Mouse (Mus musculus) hindbrain, postnatal 0 days (tissue): ENCODE data around the gene Twf2. TPM values are rescaled to one million over a fixed set of nuclear protein-coding genes. Genes with fewer than 3 reads are reported as not detected.
A peak's percentile ranks its signal among the peaks of the same experiment; 100 is the strongest.

ENCODE experiments used
- ATAC-seq: fragments of 200-750 bp; cut with Nextera tagmentation; 2 replicates; pipeline ENCODE4 v1.8.0; 2017; ENCODE audit warnings: mild to moderate bottlenecking, moderate TSS enrichment, moderate library complexity
- DNase-seq: peaks from one replicate; pipeline ENCODE4 v3.0.0-alpha.2; 2015; ENCODE audit warnings: low spot score
- H3K27ac ChIP-seq: fragments of 300-500 bp; sonication (generic); 2 replicates; pipeline ENCODE4 v1.5.1; 2014; ENCODE audit warnings: mild to moderate bottlenecking
- H3K27me3 ChIP-seq: fragments of 300-500 bp; sonication (generic); 2 replicates; pipeline ENCODE4 v1.6.1; 2014; ENCODE audit warnings: low read length, mixed read lengths; ENCODE audit not compliant: insufficient read depth
- H3K36me3 ChIP-seq: fragments of 300-500 bp; sonication (generic); 2 replicates; pipeline ENCODE4 v1.6.1; 2014; ENCODE audit warnings: low read length, mixed read lengths; ENCODE audit not compliant: insufficient read depth
- H3K4me1 ChIP-seq: fragments of 300-500 bp; sonication (generic); 2 replicates; pipeline ENCODE4 v1.6.1; 2014; ENCODE audit warnings: antibody characterized with exemption, low read length, mixed read lengths; ENCODE audit not compliant: insufficient read depth
- H3K4me2 ChIP-seq: fragments of 300-500 bp; sonication (generic); 2 replicates; pipeline ENCODE4 v1.6.1; 2014; ENCODE audit warnings: low read depth, mild to moderate bottlenecking, low read length, moderate library complexity, mixed read lengths
- H3K4me3 ChIP-seq: fragments of 300-500 bp; sonication (generic); 2 replicates; pipeline ENCODE4 v1.5.1; 2014; ENCODE audit warnings: low read length
- H3K9ac ChIP-seq: fragments of 300-500 bp; sonication (generic); replicated peaks from 2 replicates; pipeline ENCODE4 v1.6.1; 2014; ENCODE audit warnings: mild to moderate bottlenecking, low read length, moderate library complexity, mixed read lengths
- H3K9me3 ChIP-seq: fragments of 300-500 bp; sonication (generic); 2 replicates; pipeline ENCODE4 v1.6.1; 2016; ENCODE audit warnings: low read length, mixed read lengths
- CTCF ChIP-seq: IDR thresholded peaks from 2 replicates; pipeline ENCODE4 v1.5.1; 2016; ENCODE audit warnings: antibody characterized with exemption, control low read depth, low read depth
- WGBS: fragments of 180-500 bp; shearing (Covaris S2); extraction: QIAGEN DNeasy Blood & Tissue Kit; methylation state at CpG from one replicate; pipeline ENCODE4 v1.1.7; 2014; 5-methylcytosine and 5-hydroxymethylcytosine counted together
- polyA plus RNA-seq: library from polyadenylated mRNA; unstranded; fragments of >200 nt; fragmentation: Nextera tagmentation; extraction: Ambion mirVana; gene quantifications from 2 replicates; pipeline ENCODE4 v1.2.1, GENCODE M21; 2015
- total RNA-seq: library from RNA; depleted of rRNA; stranded (reverse); fragments of >200 nt; gene quantifications from 2 replicates; pipeline ENCODE4 v1.2.3, GENCODE M21; 2014

Gene Twf2
- total and polyA plus RNA-seq, 2 experiments from 2014 or later: 42.0 to 72.6 TPM

DNA sequence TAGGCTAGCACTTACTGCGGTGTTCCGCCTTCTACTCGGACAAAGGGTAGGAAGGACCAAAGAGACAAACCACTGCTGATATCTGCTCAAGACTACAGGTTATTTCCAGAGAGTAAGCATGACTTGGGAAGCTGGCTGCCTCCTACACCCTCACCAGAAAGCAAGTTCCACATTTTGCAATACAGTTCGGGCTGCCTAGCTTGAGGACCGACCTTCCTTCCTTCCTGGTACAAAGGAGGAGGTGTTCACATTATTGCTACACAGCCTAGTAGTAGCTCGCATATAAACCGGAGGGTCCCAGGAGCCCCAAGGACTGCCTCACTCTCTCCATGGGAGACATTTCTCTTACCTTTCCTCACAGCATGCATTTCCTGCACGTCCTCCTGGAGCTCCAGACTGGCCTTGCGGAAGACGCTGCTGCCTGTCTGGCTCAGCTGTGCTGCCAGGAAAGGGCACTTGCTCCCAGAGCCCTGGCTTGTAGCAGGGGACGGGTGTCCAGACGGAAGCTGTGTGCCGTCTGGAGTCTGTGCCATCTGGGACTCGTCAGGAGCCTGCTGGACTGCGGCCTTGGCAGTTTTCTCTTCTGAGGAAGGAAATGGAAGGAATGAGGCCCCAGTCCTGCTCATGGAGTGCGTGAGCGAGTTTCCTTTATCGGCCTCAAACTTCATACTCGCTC lies 40.0 kb downstream of the Twf2 start:
- WGBS: 75% methylated on average over 19 of the region's 19 CpGs
- DNase-seq (peak; percentile 45), ATAC-seq (no peak)
- Histone ChIP-seq H3K4me2 (no peak overlapping the region), H3K4me1 (peaks cover 13% of the 10 kb centered on the region), H3K4me3 (no peak overlapping the region), H3K9me3 (no peaks in the 10 kb centered on the region), H3K27ac (peak overlapping the region; percentile 27; the same call in 1 of the 2 replicates), H3K36me3 (peaks cover 35% of the 10 kb centered on the region), H3K27me3 (no peaks in the 10 kb centered on the region), H3K9ac (no peak overlapping the region)
- TF ChIP-seq CTCF: no peak

- Histone ChIP-seq H3K4me3 (no peak overlapping the region), H3K36me3 (no peaks in the 10 kb centered on the region), H3K9ac (no peak overlapping the region), H3K9me3 (no peaks in the 10 kb centered on the region), H3K4me1 (peaks cover 21% of the 10 kb centered on the region), H3K27ac (no peak overlapping the region), H3K4me2 (no peak overlapping the region), H3K27me3 (no peaks in the 10 kb centered on the region)
- WGBS: 86% methylated on average over 11 of the region's 11 CpGs
- DNase-seq (no peak), ATAC-seq (no peak)
- no peak for TF ChIP-seq CTCF
These were observed 46.6 kb downstream of the Twf2 start for GRCm38 (mm10) chr9:106249550-106249949.

DNA sequence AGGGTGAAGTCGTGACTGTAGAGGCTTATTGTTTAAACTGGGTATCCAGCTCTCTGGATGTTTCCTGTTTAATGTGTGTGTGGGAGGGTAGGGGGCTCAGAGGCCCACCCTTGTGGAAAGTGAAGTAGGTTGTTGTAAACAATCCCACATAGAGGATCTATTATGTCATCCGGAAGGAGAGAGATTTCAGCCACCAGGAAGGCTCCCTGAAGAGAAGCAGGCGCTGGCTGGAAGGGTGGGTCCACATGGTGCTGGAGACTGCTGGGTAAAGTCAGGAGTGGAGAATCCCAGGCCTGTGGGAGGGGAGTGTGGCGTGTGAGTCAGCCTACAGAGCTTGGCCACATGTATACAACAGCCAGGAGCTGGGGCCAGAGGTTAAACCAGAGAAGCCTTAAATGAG lies 47.3 kb downstream of the Twf2 start:
- H3K9me3 ChIP-seq: no peaks in the 10 kb centered on the region

DNA sequence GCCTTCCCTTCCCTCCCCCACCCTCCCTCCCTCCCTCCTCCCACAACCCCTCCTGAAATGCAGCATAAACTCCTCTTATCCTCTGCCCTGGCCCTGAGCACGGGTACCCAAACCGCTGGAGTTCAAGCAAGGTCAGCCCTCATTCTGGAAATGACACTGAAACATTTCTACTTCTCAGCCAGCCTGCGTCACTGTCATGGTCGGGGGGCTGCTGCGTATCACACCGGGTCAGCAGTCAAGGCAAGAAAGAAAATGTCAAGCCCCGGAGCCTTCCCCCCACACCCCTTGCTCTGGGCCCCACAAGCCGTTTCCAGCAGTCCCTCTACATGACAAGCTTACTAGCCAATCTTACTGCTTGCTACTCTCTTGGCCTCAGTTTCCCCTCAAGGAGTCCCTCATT lies 48.2 kb downstream of the Twf2 start:
- no peak overlapping the region for H3K4me3 ChIP-seq
- no peaks in the 10 kb centered on the region for H3K36me3 ChIP-seq
- peaks cover 21% of the 10 kb centered on the region for H3K4me1 ChIP-seq
- 71% methylated on average over 8 of the region's 8 CpGs for WGBS
- no peak for TF ChIP-seq CTCF
- no peak overlapping the region for H3K4me2 ChIP-seq
- DNase-seq (no peak), ATAC-seq (no peak)
- no peak overlapping the region for H3K9ac ChIP-seq
- H3K27ac ChIP-seq: no peak overlapping the region
- no peaks in the 10 kb centered on the region for H3K9me3 ChIP-seq
- no peaks in the 10 kb centered on the region for H3K27me3 ChIP-seq

More for the DNA sequence above, 47.3 kb downstream of the Twf2 start:
- TF ChIP-seq CTCF: no peak
- 56% methylated on average over 4 of the region's 4 CpGs for WGBS
- no peak overlapping the region for H3K27ac ChIP-seq
- H3K9ac ChIP-seq: no peak overlapping the region
- no peak overlapping the region for H3K4me3 ChIP-seq
- H3K36me3 ChIP-seq: no peaks in the 10 kb centered on the region
- DNase-seq: no peak
- H3K4me1 ChIP-seq: peaks cover 21% of the 10 kb centered on the region
- no peak for ATAC-seq
- no peak overlapping the region for H3K4me2 ChIP-seq
- no peaks in the 10 kb centered on the region for H3K27me3 ChIP-seq

GRCm38 (mm10) chr9:106254001-106254400 lies 51.1 kb downstream of the Twf2 start:
- WGBS: 84% methylated on average over 2 of the region's 2 CpGs
- no peak overlapping the region for H3K4me3 ChIP-seq
- ATAC-seq (no peak), DNase-seq (no peak)
- no peak overlapping the region for H3K4me2 ChIP-seq
- H3K4me1 ChIP-seq: no peaks in the 10 kb centered on the region
- no peak overlapping the region for H3K27ac ChIP-seq
- H3K9ac ChIP-seq: no peak overlapping the region
- no peaks in the 10 kb centered on the region for H3K9me3 ChIP-seq
- no peaks in the 10 kb centered on the region for H3K27me3 ChIP-seq
- no peak for TF ChIP-seq CTCF
- no peaks in the 10 kb centered on the region for H3K36me3 ChIP-seq

DNA sequence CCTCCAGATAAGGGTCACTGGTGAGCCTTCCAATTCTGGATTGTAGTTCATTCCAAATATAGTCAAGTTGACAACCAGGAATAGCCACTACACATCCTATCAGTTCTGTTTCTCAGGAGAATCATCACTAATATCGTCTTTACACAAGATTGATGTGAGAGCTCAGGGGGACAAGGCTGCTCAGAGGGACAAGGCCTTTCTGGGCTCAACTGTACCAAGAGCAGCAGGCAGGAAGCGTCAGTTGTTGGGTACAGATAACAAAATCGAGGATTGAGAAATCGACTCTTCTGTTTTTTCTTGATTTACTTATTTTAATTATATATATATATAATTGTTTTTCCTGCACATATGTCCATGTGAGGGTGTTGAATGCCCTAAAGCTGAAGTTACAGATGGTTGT lies 55.5 kb downstream of the Twf2 start:
- no peaks in the 10 kb centered on the region for H3K9me3 ChIP-seq
- no peak overlapping the region for H3K4me3 ChIP-seq
- H3K4me1 ChIP-seq: no peaks in the 10 kb centered on the region
- no peaks in the 10 kb centered on the region for H3K36me3 ChIP-seq
- H3K27me3 ChIP-seq: no peaks in the 10 kb centered on the region
- H3K27ac ChIP-seq: no peak overlapping the region
- H3K9ac ChIP-seq: no peak overlapping the region
- ATAC-seq (no peak), DNase-seq (no peak)
- no peak for TF ChIP-seq CTCF
- WGBS: 91% methylated on average over 4 of the region's 4 CpGs
- H3K4me2 ChIP-seq: no peak overlapping the region

DNA sequence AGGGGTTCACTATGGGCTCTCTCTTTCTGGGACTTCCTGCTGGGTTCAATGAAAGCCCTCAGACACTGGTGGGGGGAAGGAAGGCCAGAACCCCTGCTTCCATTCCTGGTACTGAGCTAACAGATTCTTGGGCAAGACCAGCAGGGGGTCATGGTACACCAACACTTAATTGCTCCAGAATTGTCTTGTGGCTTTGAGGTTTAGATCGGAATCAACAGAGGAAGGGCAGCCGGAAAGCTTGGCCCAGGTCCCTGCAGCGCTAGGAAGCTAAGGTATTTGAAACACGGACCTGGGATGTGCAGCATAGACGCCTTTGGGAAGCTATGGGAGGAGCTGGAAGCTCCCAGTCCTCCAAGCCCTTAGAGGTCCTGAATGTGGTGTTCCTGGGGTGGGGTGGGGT lies 56.1 kb downstream of the Twf2 start:
- ATAC-seq (no peak), DNase-seq (no peak)
- Histone ChIP-seq H3K4me2 (no peak overlapping the region), H3K4me1 (no peaks in the 10 kb centered on the region), H3K9me3 (no peaks in the 10 kb centered on the region), H3K4me3 (no peak overlapping the region), H3K9ac (no peak overlapping the region), H3K36me3 (no peaks in the 10 kb centered on the region), H3K27me3 (no peaks in the 10 kb centered on the region), H3K27ac (no peak overlapping the region)
- 63% methylated on average over 5 of the region's 5 CpGs for WGBS
- TF ChIP-seq CTCF: no peak
